Mouse (Mus musculus): ENCODE measurements around the gene Ugt1a2.
A peak's percentile ranks its signal among the peaks of the same experiment; 100 is the strongest.

The Ugt1a2 gene

DNA sequence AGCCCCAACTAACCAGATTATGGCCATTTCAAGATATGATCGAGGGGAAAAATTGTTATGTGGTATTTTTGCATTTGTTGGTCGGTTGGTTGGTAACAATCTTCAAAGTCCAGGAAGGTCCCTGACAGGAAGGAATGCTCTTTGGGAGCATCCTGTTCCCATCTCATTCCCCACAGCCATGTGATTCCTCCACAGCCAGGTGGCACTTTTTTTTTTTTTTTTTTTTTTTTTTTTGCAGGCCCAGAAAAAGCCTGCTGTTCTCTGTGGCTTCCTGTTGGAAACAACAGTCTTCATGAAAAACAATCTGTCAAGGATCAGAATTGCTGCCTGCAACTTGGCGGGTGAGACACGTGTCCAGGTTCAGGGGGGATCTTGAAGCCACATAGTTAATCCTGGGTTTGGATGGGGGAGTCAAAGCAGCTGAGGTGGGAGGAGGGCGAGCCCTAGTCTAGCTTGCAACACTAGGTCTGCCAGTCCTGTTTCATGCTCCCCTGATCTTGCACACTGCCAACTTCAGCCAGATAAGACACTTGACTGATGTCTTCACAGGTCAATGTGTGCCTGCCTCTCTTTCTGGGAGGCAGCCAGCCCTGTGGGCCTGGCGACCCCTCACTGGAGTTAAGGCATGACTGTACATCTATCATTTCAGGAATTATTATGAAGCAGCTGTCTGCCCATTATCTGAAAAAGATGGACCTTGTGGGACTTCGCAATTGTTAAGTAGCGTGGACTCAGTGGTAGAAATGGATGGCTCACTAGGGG is 58.7 kb downstream of the Ugt1a2 start:
- DNase-seq = peak; percentile 64

DNA sequence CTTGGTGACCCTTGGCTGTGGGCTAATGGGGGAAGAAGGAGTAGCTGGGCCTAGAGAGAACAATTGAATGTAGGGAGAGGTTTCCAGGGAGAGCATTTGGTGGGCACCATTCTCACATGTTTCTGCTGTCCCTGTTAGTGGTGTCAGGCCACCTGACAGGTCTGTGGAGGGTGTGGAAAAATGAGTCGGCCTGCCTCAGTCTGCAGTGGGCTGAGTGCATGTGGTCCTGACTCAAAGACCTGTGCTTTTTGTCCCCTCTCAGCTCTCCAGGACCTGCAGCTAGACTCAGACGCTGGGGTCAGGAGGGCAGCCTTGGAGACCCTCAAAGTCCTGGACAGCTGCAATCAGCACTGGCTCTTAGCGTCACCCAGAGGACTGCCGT is 59.2 kb downstream of the Ugt1a2 start:
- DNase-seq = no peak

DNA sequence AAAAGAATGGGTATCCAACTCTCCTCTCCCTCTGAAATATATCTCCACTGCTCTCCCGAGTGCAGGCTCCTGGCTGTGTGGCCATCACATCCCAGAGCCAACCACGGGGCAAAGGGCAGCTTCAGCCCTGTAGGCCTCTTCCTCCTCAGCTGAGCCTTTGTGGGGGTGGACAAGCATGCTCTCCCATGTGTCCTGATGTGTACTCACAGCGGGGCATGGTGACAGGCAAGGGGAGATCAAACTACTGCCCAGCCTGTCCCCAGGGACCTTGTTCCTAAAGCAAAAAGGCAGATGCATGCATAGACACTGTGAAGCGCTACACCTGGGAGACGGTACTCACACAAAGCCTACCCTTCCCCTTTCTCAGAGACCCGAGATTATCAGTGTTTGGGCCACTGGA is 59.7 kb downstream of the Ugt1a2 start:
- peak; percentile 56 for DNase-seq

DNA sequence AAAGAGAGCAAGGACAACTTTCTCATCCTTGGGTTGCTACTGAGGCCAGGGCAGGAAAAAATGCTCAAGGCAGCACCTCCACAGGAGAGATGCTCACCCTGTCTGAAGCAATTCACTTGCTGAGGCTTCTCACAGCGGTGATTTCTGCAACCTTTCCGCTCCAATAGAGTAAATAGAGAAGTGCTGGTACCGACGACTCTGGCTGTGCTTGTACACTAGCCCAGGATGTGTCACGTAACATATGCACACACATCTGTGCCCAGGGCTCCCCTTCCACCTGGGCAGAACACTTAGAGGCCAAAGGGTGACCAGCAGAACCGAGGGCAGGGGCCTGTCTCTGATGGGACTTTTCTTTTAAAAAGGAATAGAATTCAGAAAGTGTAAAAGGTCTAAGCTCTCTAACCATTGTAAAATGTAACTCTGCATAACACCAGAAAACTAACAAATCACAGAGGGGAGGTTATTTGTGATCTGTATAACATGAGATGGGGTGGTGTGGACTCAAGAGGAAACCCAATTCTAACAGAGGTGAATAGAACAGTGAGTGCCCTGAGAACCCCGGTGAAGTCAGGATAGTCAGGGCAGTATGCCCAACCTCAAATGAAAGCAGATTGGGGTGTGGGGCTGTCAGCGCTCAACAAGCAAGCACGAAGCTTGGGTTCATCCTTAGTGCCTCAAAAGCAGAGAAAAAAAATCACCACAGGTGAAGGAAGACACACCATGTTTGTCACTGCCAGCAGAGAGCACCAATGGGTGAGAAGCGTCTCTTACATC is 60.4 kb downstream of the Ugt1a2 start:
- no peak for DNase-seq

DNA sequence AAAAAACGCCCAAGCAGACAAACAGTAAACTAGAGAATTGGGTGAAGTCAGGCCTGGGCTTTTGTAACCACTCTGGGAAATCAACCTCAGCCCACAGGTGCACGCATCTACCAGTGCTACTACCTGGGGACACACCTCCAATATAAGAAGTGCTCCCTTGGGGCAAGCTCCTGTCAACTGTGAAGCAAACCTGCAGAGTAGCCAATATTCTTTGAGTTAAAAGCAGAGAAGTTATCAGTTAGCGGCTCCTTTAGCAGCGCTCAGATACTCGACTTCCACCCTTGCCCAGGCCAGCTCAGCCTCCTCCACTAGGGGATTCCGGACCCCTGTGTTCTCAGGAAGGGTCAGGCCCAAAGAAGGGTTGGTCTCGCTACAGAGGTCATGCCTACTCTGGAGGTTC is 61.3 kb downstream of the Ugt1a2 start:
- DNase-seq = no peak

DNA sequence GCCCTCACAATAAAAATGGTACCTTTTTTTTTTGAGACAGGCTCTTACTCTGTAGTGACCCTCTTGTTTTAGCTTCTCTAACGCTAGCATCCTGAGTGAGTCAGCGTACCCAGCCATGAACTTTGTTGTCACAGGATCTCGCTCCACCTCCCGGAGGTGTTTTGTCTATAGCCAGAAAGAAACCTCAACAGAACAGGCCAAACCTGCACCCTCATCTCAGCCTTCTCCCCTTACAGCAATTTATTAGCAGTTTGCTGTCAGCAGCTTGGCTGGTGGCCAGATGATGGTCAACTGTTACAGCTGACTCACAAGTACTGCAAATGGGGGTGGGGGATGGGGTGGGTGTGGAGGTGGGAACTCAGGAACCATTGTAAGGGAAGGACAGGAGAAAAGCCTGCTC is 61.9 kb downstream of the Ugt1a2 start:
- no peak for DNase-seq

DNA sequence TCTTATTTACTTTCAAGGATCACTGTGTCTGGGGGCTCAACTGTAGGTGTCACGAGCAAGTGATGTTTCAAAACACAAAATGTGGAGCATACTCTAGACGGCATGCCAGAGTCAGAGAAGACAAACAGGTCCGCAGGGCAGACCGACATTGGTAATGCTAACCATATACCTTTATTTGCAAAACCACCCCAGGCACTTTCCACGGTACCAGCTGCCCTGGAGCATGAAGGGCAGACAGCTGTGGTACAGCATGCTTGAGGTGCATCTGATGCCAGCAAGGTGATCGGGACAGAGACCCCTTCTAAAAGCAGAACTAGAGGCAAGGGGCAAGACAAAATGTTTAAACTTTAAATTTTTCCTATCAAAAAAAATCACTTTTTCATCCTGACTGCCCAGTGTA is 62.6 kb downstream of the Ugt1a2 start:
- no peak for DNase-seq

DNA sequence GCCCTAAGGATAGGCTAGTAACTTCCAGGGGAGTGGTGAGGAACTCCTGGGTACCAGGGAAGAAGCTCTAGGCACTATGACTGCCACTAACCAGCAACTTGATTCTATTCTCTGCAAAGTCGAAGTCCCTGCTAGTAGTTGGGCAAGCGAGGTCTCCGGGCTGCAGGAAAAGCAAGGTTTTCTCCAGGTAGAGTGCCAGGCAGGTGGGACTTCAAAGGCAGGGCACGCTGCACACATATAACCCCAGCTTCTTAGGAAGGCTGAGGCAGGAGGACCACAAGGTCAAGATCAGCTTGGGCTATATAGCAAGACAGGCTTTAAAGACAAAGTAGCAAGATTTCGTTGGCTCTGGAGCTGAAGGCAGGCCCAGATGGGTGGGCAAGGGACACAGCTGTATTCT is 63.4 kb downstream of the Ugt1a2 start:
- DNase-seq = no peak

DNA sequence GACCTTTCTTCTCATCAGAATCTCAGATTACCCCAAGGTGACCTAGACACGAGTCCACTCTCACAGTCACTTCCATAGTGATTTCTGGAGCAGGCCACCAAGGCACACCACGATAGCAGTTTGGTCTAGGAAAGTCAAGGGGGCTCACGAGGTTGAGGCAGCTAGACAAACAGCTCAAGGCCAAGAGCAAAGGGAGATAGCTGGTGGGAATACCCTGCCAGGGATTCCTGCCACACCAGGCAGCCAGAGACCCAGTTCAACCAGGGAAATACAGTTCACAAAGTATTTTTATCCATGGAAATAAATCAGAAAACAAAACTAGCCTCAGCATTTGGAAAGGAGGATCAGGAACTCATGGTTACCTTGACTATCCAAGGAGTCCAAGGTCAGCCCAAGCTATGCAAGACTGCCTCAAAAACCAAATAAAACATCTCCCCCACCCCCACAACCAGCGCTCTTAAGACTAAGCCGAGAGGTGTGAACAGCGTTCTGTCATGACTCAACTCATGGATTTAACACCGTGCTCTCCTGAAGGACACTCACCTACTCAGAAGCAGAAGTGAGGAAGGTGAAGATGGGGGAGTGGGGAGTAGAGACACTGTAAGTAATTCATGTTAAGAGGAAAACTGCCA is 64.0 kb downstream of the Ugt1a2 start:
- DNase-seq = no peak

DNA sequence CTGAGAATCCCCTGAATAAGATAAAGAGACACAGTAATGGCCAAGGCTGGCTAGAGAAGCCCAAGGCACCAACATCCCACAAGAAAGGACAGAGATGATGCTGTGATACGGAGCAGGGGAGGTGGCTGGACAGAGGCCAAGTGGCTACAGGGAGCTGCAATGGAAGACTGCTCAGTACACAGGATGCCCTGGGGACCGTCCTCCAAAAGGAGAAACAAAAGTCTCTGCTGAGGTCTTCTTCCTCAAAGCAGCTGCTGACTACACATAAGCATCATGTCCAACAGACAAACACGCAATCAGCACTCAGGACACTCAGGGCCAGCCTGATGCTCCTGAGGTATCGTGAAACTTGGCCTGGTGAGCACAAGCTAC is 64.5 kb downstream of the Ugt1a2 start:
- no peak for DNase-seq

DNA sequence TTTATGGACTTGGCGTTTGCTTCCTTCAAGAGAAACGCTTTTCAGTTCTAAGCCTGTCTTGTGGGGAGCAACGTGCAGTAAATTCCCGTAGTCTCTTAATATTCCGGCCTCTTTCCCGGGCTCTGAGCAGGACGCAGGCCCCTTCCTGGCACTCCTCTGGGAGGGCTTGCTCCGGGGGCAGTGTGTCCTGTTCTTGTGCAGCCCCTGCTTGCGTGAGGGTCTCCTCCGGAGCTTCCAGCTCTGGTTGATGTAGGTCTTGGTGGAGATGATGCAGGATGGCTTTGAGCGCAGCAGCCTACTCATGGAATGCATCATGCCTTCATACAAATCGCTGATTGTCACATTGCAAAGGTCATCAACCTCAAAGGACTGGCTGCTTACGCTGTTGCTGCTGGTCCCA is 65.7 kb downstream of the Ugt1a2 start:
- DNase-seq = no peak

DNA sequence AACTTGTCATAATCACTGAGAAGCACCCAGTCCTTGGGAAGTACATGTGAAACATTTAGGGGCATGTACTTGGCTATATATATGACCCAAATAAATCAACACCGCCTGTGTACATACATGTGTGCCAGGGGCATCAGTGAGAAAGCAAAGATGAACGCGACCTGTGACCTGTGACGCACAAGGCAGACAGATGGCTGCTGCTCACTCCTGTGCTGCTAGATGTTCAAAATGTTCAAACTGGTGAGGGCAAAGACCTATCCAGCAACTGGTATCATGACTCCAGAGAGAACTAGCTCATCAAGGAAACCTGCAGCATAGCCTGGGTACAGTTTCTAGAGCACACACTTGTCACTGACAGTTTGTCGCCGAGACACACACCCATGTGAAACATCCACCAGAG is 67.1 kb downstream of the Ugt1a2 start:
- DNase-seq = no peak

DNA sequence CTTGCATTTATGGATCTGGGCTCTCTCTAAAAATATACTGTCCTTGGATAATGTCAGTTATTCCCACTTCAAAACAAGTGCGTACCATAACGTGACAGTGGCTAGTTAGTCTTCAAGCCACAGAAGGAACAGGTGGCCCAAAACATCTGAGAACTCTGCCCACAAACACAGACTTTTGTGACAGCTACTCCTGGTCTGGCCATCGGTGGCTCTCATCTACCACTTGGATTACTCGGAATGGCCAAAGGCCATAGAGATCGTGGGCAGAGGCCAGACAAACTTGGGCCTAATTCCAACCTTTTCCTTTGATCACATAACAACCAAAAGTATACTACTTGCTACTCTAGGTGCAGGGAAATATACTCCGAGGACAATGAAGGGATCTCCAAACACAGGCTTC is 67.7 kb downstream of the Ugt1a2 start:
- no peak for DNase-seq
